Mouse (Mus musculus) limb, embryonic 11.5 days (tissue): ENCODE measurements around the gene Gm17571. TPM values are rescaled to one million over a fixed set of nuclear protein-coding genes. Genes with fewer than 3 reads are reported as not detected.

Experiments
- ATAC-seq: fragments of 200-750 bp; cut with Nextera tagmentation; 2 replicates; pipeline ENCODE4 v1.8.0; 2017; ENCODE audit warnings: low read depth; ENCODE audit not compliant: insufficient number of reproducible peaks, low FRiP score, low TSS enrichment
- DNase-seq: peaks from one replicate; pipeline ENCODE4 v3.0.0-alpha.2; 2015; ENCODE audit warnings: low spot score
- H3K27ac ChIP-seq: fragments of 300-500 bp; sonication (generic); replicated peaks from 2 replicates; pipeline ENCODE4 v1.5.1; 2014; ENCODE audit warnings: low read depth, mild to moderate bottlenecking, low read length
- H3K27me3 ChIP-seq: fragments of 300-500 bp; sonication (generic); 2 replicates; pipeline ENCODE4 v1.6.1; 2014; ENCODE audit warnings: mild to moderate bottlenecking, low read length, mixed read lengths; ENCODE audit not compliant: control insufficient read depth, insufficient read depth
- H3K36me3 ChIP-seq: fragments of 300-500 bp; sonication (generic); 2 replicates; pipeline ENCODE4 v1.6.1; 2014; ENCODE audit warnings: mild to moderate bottlenecking, low read length, moderate library complexity, mixed read lengths; ENCODE audit not compliant: control insufficient read depth, insufficient read depth
- H3K4me1 ChIP-seq: fragments of 300-500 bp; sonication (generic); 2 replicates; pipeline ENCODE4 v1.6.1; 2014; ENCODE audit warnings: low read length, mixed read lengths; ENCODE audit not compliant: control insufficient read depth, insufficient read depth
- H3K4me2 ChIP-seq: fragments of 300-500 bp; sonication (generic); 2 replicates; pipeline ENCODE4 v1.6.1; 2014; ENCODE audit warnings: low read depth, mild to moderate bottlenecking, moderate library complexity; ENCODE audit not compliant: severe bottlenecking
- H3K4me3 ChIP-seq: fragments of 300-500 bp; sonication (generic); 2 replicates; pipeline ENCODE4 v1.5.1; 2014; ENCODE audit warnings: low read depth, low read length
- H3K9ac ChIP-seq: fragments of 300-500 bp; sonication (generic); 2 replicates; pipeline ENCODE4 v1.6.1; 2014; ENCODE audit warnings: mild to moderate bottlenecking, low read length
- H3K9me3 ChIP-seq: fragments of 300-500 bp; sonication (generic); 2 replicates; pipeline ENCODE4 v1.6.1; 2016; ENCODE audit warnings: low read length; ENCODE audit not compliant: control insufficient read depth
- WGBS: fragments of 180-500 bp; shearing (Covaris S2); extraction: QIAGEN DNeasy Blood & Tissue Kit; methylation state at CpG from one replicate; pipeline ENCODE4 v1.1.7; 2014; 5-methylcytosine and 5-hydroxymethylcytosine counted together
- polyA plus RNA-seq: library from polyadenylated mRNA; unstranded; fragments of >200 nt; fragmentation: Nextera tagmentation; extraction: Ambion mirVana; gene quantifications from 2 replicates; pipeline ENCODE4 v1.2.1, GENCODE M21; 2014

The Gm17571 gene
- polyA plus RNA-seq, 1 experiment from 2014 or later, result not detected

DNA sequence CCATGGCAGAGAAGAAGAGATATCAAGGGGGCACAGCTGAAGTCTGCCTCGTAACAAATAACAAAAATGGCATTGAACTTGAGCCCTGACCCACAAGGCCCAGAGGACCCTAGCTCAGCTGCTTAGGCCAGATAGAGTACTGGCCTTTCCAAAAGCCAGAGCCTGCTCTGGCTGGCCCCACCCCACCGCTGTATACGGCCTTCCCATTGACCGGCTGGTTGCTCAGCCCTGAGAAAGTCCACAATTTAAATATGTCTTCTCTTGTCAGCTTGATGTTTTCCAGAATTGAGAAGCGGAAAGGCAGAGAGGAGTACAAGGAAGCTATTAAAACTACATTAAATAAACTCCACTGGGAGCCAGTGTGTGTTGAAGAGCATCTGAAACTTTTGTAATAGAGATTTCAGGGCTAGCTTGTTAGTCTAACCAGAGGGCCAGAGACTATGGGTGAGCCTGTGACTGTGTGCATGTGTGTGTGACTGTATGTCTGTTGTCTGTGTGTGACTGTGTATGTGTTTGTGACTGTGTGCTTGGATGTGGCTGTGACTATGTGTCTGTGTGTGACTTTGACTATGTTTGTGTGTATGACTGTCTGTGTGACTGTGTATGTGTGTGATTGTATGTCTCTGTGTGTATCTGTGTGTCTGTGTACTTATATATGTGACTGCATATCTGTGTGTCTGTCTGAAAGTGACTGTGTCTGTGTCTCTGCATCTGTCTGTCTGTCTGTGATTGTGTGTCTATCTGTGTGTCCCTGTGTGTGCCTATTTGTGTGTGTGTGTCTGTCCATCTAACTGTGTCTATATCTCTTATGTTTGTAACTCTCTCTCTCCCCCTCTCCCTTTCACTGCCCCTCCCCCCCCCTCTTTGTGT, 36.9 kb upstream of the Gm17571 start:
- ATAC-seq, result peak; percentile 63

DNA sequence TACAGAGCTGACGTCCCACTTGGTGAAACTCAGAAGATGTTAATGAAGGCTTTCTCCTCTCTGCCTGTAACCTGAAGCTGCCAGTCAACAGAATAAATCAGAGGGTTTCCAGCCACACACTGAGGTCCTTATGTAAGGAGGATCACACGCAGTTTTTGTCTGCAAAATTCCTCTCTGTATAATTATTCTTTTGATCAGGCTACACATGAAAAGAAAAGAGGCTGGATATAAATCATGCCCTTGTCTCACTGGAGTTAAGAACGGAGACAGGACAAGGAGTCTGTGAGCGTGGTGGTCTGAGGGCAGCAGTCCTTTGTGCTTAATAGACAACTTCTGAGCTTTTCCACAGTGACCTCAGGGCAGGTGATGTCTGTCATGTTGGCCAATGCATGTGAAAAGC, 32.7 kb upstream of the Gm17571 start:
- Histone ChIP-seq H3K4me2 (no peak overlapping the region), H3K9me3 (no peaks in the 10 kb centered on the region), H3K4me1 (peaks cover 11% of the 10 kb centered on the region; the same call in 1 of the 2 replicates), H3K36me3 (no peaks in the 10 kb centered on the region), H3K4me3 (no peak overlapping the region), H3K27me3 (no peaks in the 10 kb centered on the region), H3K27ac (no peak overlapping the region), H3K9ac (no peak overlapping the region)
- DNase-seq (no peak), ATAC-seq (no peak)
- WGBS, result 11% methylated on average over 4 of the region's 4 CpGs

More for the DNA sequence above, 36.9 kb upstream of the Gm17571 start:
- Histone ChIP-seq H3K4me3 (no peak overlapping the region), H3K27ac (peak overlapping the region; percentile 61), H3K9me3 (no peaks in the 10 kb centered on the region), H3K27me3 (no peaks in the 10 kb centered on the region), H3K4me1 (peaks cover 11% of the 10 kb centered on the region; the same call in 1 of the 2 replicates), H3K9ac (no peak overlapping the region), H3K36me3 (no peaks in the 10 kb centered on the region), H3K4me2 (0 out of 2 replicates have a peak overlapping the region, but pooled peaks have one; percentile 1)
- WGBS, result 51% methylated on average over 5 of the region's 5 CpGs
- DNase-seq, result no peak

DNA sequence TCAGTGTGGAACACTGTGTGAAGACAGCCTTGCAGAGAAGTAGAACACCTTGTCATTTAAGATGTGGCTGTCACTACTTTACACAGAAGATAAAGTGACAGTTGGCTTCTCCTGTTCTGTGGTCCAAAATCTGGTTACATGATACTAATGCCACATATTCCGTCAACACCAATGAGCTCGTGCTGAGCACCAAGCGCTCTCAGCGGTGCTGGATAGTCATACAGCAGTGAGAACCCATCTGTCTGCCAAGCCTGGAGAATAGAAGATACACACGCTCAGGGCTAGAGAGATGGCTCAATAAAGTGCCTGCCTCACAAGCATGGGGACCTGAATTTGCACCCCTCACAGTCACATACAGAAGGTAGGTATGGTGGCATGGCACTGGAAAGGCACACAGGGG, 28.4 kb upstream of the Gm17571 start:
- ATAC-seq (no peak), DNase-seq (no peak)
- H3K9ac ChIP-seq, result no peak overlapping the region
- no peaks in the 10 kb centered on the region for H3K9me3 ChIP-seq
- no peaks in the 10 kb centered on the region for H3K36me3 ChIP-seq
- 0 out of 2 replicates have a peak, but pooled peaks cover 2% of the 10 kb centered on the region for H3K4me1 ChIP-seq
- H3K27me3 ChIP-seq, result no peaks in the 10 kb centered on the region
- no peak overlapping the region for H3K4me3 ChIP-seq
- 91% methylated on average over 5 of the region's 5 CpGs for WGBS
- no peak overlapping the region for H3K4me2 ChIP-seq
- no peak overlapping the region for H3K27ac ChIP-seq

DNA sequence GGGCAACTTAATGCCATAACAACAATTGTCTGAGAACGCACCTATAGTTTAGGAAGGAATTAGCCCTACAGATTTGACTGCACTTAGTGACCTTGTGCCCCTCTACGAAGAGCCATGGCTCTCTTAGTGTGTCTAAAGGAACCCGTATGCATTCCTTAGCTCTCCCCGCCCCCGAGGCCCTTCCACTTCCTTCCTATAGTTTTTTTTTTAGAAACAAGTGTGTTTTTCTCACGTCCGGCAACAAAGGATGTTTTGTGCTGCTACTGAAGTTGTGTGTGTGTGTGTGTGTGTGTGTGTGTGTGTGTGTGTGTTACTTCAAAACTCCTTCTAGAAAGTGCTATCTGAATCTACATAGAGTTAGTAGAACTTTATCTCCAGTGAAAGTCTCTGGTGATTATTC, 23.5 kb upstream of the Gm17571 start:
- Histone ChIP-seq H3K27me3 (no peaks in the 10 kb centered on the region), H3K9me3 (no peaks in the 10 kb centered on the region), H3K4me2 (no peak overlapping the region), H3K36me3 (no peaks in the 10 kb centered on the region), H3K4me3 (no peak overlapping the region), H3K9ac (no peak overlapping the region), H3K27ac (no peak overlapping the region), H3K4me1 (peaks cover 9% of the 10 kb centered on the region; the same call in 1 of the 2 replicates)
- 48% methylated on average over 7 of the region's 7 CpGs for WGBS
- ATAC-seq (no peak), DNase-seq (no peak)

DNA sequence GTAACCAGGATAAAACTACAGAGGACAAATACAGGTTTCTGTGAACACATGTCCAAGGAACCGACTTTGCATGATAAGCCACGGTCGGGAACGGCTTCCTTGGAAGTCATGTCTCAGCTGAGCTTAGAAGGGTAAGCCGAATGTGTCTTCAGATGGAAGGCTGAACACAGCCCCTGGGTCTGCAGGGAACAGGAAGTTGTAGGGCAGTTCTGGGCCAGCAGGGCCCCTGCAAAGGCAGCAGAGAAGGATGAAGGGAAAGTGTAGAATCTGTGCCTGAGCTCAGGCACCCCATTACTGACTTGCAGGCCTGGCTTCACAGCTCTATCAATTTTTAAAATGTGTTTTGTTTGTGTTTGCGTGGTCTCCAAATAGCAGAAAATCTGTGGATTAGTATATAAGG, 22.2 kb upstream of the Gm17571 start:
- ATAC-seq (no peak), DNase-seq (no peak)
- no peak overlapping the region for H3K4me2 ChIP-seq
- H3K9ac ChIP-seq, result no peak overlapping the region
- no peak overlapping the region for H3K27ac ChIP-seq
- H3K4me3 ChIP-seq, result no peak overlapping the region
- peaks cover 9% of the 10 kb centered on the region; the same call in 1 of the 2 replicates for H3K4me1 ChIP-seq
- 88% methylated on average over 6 of the region's 6 CpGs for WGBS
- no peaks in the 10 kb centered on the region for H3K36me3 ChIP-seq
- H3K27me3 ChIP-seq, result no peaks in the 10 kb centered on the region
- H3K9me3 ChIP-seq, result no peaks in the 10 kb centered on the region

DNA sequence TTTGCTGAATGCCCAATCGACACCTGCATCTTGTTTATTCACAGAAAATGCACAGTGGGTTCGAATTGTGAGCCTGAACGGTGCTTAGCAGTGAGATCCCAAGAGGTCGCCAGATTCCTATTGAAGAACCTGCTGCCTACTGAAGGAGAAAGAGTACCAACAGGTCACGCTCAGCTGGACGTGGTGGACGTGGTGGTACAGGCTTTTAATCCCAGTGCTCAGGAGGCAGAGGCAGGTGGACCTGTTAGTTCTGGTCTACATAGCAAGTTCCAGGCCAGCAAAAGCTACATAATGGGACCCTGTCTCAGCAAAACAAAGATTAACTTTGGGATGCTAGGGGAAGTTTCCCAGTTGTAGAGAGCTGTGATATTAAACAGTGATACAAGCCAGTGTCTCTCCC, 21.2 kb upstream of the Gm17571 start:
- Histone ChIP-seq H3K9me3 (no peaks in the 10 kb centered on the region), H3K4me2 (no peak overlapping the region), H3K36me3 (no peaks in the 10 kb centered on the region), H3K9ac (no peak overlapping the region), H3K27ac (no peak overlapping the region), H3K4me1 (peaks cover 9% of the 10 kb centered on the region; the same call in 1 of the 2 replicates), H3K27me3 (no peaks in the 10 kb centered on the region), H3K4me3 (no peak overlapping the region)
- ATAC-seq (no peak), DNase-seq (no peak)
- 85% methylated on average over 7 of the region's 7 CpGs for WGBS

DNA sequence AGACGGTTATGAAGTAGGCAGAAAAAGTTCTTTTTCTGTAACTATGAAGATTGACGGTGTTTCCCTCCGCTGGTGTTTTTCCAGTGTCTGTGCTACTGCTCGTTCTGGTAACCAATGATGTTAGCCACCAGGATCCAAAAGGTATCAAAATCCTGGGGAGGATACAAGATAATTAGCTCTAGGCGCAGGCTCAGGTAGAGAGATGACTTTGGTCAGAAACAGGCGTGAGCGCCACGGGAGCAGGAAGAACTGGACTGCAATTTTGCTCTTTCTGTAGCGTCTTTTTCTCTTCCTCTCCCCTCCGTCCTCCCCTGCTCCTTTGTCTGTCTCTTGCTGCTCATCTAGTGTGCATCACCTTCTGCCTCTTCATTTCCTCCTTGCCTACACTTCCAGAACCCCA, 20.3 kb upstream of the Gm17571 start:
- 87% methylated on average over 10 of the region's 10 CpGs for WGBS
- no peak overlapping the region for H3K27ac ChIP-seq
- no peak overlapping the region for H3K4me3 ChIP-seq
- H3K9me3 ChIP-seq, result no peaks in the 10 kb centered on the region
- no peaks in the 10 kb centered on the region for H3K36me3 ChIP-seq
- no peak overlapping the region for H3K4me2 ChIP-seq
- H3K9ac ChIP-seq, result no peak overlapping the region
- ATAC-seq, result no peak
- no peaks in the 10 kb centered on the region for H3K27me3 ChIP-seq
- no peak for DNase-seq
- peaks cover 9% of the 10 kb centered on the region; the same call in 1 of the 2 replicates for H3K4me1 ChIP-seq

DNA sequence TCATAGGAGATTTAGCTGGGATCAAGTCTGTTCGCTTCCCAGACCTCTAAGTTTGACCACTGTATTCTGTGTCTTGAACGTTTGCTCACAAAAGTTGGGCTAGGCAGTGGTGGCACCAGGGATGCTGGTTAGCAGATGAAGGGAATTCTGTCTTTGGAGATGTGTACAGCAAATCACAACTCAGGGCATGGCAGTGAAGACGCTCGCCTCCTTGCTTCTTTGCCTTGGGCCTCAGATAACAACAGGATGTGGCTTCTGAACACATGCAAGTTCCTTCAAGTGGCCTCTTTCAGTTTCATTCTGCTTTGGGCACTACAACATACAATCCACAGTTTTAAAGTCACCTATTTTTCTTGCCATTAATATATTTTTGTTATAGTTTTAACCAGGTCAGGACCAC, 19.8 kb upstream of the Gm17571 start:
- Histone ChIP-seq H3K9ac (no peak overlapping the region), H3K36me3 (no peaks in the 10 kb centered on the region), H3K4me3 (no peak overlapping the region), H3K4me2 (no peak overlapping the region), H3K9me3 (no peaks in the 10 kb centered on the region), H3K27ac (no peak overlapping the region), H3K4me1 (peaks cover 9% of the 10 kb centered on the region; the same call in 1 of the 2 replicates), H3K27me3 (no peaks in the 10 kb centered on the region)
- DNase-seq, result no peak
- WGBS, result 83% methylated on average over 4 of the region's 4 CpGs
- no peak for ATAC-seq
